Mouse (Mus musculus) kidney, adult 2 months (tissue): Measurements from ENCODE around the gene Gpsm1. TPM values are rescaled to one million over a fixed set of nuclear protein-coding genes. Genes with fewer than 3 reads are reported as not detected.

Experiments used
- DNase-seq: peaks from one replicate; pipeline ENCODE4 v3.0.0; 2021
- H3K27ac ChIP-seq: fragments of 200-500 bp; 2 replicates; pipeline ENCODE4 v1.5.1; 2012; ENCODE audit warnings: low read depth, low read length, control low read depth, inconsistent platforms; ENCODE audit not compliant: insufficient read depth
- H3K27me3 ChIP-seq: fragments of 200-500 bp; replicated peaks from 2 replicates; pipeline ENCODE4 v1.6.1; 2012; ENCODE audit warnings: mild to moderate bottlenecking, moderate library complexity, low read length, inconsistent platforms; ENCODE audit not compliant: control insufficient read depth, insufficient read depth
- H3K36me3 ChIP-seq: fragments of 200-500 bp; 2 replicates; pipeline ENCODE4 v1.6.1; 2012; ENCODE audit warnings: mild to moderate bottlenecking, moderate library complexity, low read length, inconsistent platforms; ENCODE audit not compliant: control insufficient read depth, insufficient read depth
- H3K4me1 ChIP-seq: fragments of 200-500 bp; 2 replicates; pipeline ENCODE4 v1.6.1; 2011; ENCODE audit warnings: low read length; ENCODE audit not compliant: control insufficient read depth, insufficient read depth
- H3K4me3 ChIP-seq: fragments of 200-500 bp; 2 replicates; pipeline ENCODE4 v1.5.1; 2011; ENCODE audit warnings: mild to moderate bottlenecking, low read depth, low read length, control low read depth; ENCODE audit not compliant: insufficient read depth
- CTCF ChIP-seq: fragments of 200-500 bp; conservative IDR thresholded peaks from 2 replicates; pipeline ENCODE4 v1.5.1; 2011; ENCODE audit warnings: low read depth, mild to moderate bottlenecking, control low read depth, low read length, moderate library complexity, mixed read lengths; ENCODE audit not compliant: insufficient read depth, insufficient read length
- POLR2A ChIP-seq: fragments of 200-500 bp; IDR thresholded peaks from one replicate; pipeline ENCODE4 v1.6.1; 2011; ENCODE audit warnings: low read depth, low read length, control low read depth
- WGBS: fragments of 180-500 bp; shearing (Covaris S2); methylation state at CpG from one replicate; pipeline ENCODE4 v1.1.7; 2018; 5-methylcytosine and 5-hydroxymethylcytosine counted together
- polyA plus RNA-seq: library from polyadenylated mRNA; depleted of rRNA; stranded (reverse); fragments of >200 nt; gene quantifications from 2 replicates; pipeline ENCODE4 v1.2.3, GENCODE M21; 2012

Gpsm1 gene
- polyA plus RNA-seq, 1 experiment: 9.3 TPM

DNA sequence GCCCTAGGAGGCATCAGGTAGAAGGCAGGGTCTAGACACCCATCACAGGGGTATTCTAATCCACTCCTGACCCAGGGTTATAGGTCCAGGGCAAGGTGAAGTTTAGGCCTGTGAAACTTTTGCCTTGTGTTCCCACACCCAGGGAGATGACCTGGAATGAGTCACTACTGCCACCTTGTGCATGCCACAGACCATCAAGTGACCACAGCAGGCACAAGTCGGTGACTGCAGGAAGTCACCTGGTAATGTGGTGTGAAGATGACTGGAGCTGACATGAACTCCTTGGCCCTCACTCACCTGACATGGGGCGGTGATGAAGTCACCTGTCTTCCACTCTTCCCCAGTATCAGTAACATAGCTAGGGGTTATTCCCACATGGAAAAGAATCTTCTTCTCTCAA, 2.5 kb upstream of the Gpsm1 start:
- peak; percentile 22 for DNase-seq
- Histone ChIP-seq H3K27me3 (no peaks in the 10 kb centered on the region), H3K27ac (no peak overlapping the region), H3K36me3 (no peaks in the 10 kb centered on the region), H3K4me1 (no peaks in the 10 kb centered on the region; the same call in 1 of the 2 replicates), H3K4me3 (no peak overlapping the region)
- 58% methylated on average over 2 of the region's 2 CpGs for WGBS
- TF ChIP-seq POLR2A (no peak), CTCF (peak; percentile 63)

- WGBS: 96% methylated on average over 1 of the region's 1 CpGs
- no peaks in the 10 kb centered on the region for H3K36me3 ChIP-seq
- no peak overlapping the region for H3K4me3 ChIP-seq
- no peak overlapping the region for H3K27ac ChIP-seq
- H3K4me1 ChIP-seq: no peaks in the 10 kb centered on the region; the same call in 1 of the 2 replicates
- TF ChIP-seq CTCF (no peak), POLR2A (no peak)
- no peaks in the 10 kb centered on the region for H3K27me3 ChIP-seq
- no peak for DNase-seq
Measured at GRCm38 (mm10) chr2:26313394-26313793, 1.9 kb upstream of the Gpsm1 start.

DNA sequence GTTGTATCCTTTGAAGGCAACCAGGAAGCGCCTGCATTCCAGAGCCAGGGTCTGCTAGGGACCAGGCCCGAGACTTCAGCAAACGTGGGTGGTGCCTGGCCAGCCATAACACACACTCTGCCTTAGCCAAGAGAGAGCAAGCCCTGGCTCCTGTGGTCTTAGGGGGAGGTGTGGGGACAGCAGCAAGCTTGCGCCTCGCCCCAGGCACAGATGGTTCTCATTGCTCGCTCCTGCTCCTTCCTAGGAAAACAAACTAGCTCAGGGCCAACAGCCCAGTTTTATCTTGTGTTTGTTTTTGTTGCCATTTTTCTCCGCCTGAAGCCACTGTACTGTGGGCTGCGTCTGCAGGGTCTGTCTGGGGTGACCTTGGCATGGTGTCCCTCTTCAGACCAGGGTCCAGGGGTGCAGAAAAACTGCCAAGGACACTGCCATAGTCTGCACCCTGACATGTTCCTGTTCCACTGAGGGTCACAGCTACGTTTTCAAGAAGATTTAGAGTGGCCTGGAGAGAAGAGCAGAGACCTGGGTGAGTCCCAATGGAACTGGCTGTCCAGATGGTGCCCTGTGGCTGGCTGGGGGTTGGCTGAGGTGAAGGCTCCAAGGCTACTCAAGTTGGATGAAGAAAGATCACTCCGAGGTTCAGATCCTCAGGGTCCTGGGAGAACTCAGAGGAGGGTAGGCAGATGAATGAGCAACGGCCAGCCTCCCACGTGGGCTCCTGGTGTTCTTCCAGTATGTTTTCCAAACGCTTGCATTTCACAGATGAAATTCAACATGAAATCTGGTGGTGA, 839 bp upstream of the Gpsm1 start:
- WGBS: 68% methylated on average over 13 of the region's 13 CpGs
- peak; percentile 69 for DNase-seq
- Histone ChIP-seq H3K36me3 (no peaks in the 10 kb centered on the region), H3K4me1 (no peaks in the 10 kb centered on the region; the same call in 1 of the 2 replicates), H3K4me3 (no peak overlapping the region), H3K27me3 (no peaks in the 10 kb centered on the region), H3K27ac (peak overlapping the region; percentile 62)
- no peak for TF ChIP-seq CTCF
- no peak for TF ChIP-seq POLR2A

GRCm38 (mm10) chr2:26315925-26316311, 603 bp downstream of the Gpsm1 start:
- no peak for TF ChIP-seq POLR2A
- no peak for TF ChIP-seq CTCF
- Histone ChIP-seq H3K27ac (peak overlapping the region; percentile 19), H3K4me1 (no peaks in the 10 kb centered on the region)

GRCm38 (mm10) chr2:26316576-26317246, 1.4 kb downstream of the Gpsm1 start:
- Histone ChIP-seq H3K27ac (no peak overlapping the region), H3K4me3 (peak overlapping the region; percentile 54; the same call in 1 of the 2 replicates), H3K36me3 (no peaks in the 10 kb centered on the region), H3K27me3 (no peaks in the 10 kb centered on the region), H3K4me1 (no peaks in the 10 kb centered on the region)
- no peak for DNase-seq
- 67% methylated on average over 9 of the region's 9 CpGs for WGBS
- TF ChIP-seq CTCF (no peak), POLR2A (no peak)

More at GRCm38 (mm10) chr2:26315925-26316311, 603 bp downstream of the Gpsm1 start:
- Histone ChIP-seq H3K4me3 (peak overlapping the region; percentile 54), H3K27me3 (no peaks in the 10 kb centered on the region), H3K36me3 (no peaks in the 10 kb centered on the region)
- DNase-seq: peak; percentile 62
- WGBS: 4% methylated on average over 11 of the region's 11 CpGs

- Histone ChIP-seq H3K4me3 (no peak overlapping the region), H3K27me3 (no peaks in the 10 kb centered on the region), H3K4me1 (no peaks in the 10 kb centered on the region), H3K27ac (no peak overlapping the region), H3K36me3 (no peaks in the 10 kb centered on the region)
- TF ChIP-seq POLR2A (no peak), CTCF (no peak)
- no peak for DNase-seq
- WGBS: 80% methylated on average over 3 of the region's 3 CpGs
Measured at GRCm38 (mm10) chr2:26317371-26317770, 2.1 kb downstream of the Gpsm1 start.

DNA sequence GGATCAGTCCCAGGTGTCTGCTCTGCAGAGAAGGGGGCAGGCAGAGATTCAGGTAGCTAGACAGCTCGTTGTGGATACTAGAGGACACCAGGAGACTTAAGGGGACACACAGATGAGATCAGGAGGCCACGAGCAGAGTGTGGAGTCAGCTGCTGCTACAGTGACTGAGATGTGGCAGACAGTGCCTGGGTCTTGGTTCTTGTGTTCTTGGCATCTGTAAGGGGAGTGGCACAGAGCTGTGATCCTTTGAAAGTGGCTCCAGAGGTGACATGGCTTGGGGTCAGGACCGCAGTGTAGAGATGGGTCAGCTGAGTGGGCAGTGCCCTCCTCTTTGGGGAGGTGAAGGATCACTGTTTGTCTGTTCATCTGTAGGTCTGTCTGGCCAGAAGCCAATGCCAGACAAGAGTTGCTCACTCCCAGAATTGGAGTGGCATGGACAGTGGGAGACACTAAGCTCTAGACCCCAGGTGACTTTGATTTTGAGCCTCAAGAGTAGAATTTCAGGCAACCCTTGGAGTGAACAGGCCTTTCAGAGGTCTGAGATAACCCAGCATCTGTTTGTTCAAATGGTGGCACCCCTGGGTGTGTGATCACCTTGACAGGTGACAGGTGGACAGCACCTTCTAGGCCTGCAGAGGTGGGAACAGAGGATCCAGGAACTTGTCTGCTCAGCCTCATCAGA, 2.8 kb downstream of the Gpsm1 start:
- H3K4me1 ChIP-seq: no peaks in the 10 kb centered on the region
- H3K4me3 ChIP-seq: no peak overlapping the region
- H3K27ac ChIP-seq: no peak overlapping the region
- DNase-seq: no peak
- TF ChIP-seq POLR2A: no peak
- no peak for TF ChIP-seq CTCF
- H3K27me3 ChIP-seq: no peaks in the 10 kb centered on the region
- H3K36me3 ChIP-seq: no peaks in the 10 kb centered on the region
- WGBS: 89% methylated on average over 3 of the region's 3 CpGs
